Mouse (Mus musculus) limb, embryonic 11.5 days (tissue): ENCODE data around the gene B3galt4. TPM values are rescaled to one million over a fixed set of nuclear protein-coding genes. Genes with fewer than 3 reads are reported as not detected.
"Not testable (repeated sequence)": the region's sequence is repeated elsewhere in the genome, so short reads cannot be mapped to it uniquely, and the experiment has no call there.

Source experiments
- ATAC-seq: fragments of 200-750 bp; cut with Nextera tagmentation; 2 replicates; pipeline ENCODE4 v1.8.0; 2017; ENCODE audit warnings: low read depth; ENCODE audit not compliant: insufficient number of reproducible peaks, low FRiP score, low TSS enrichment
- DNase-seq: peaks from one replicate; pipeline ENCODE4 v3.0.0-alpha.2; 2015; ENCODE audit warnings: low spot score
- H3K27ac ChIP-seq: fragments of 300-500 bp; sonication (generic); replicated peaks from 2 replicates; pipeline ENCODE4 v1.5.1; 2014; ENCODE audit warnings: low read depth, mild to moderate bottlenecking, low read length
- H3K27me3 ChIP-seq: fragments of 300-500 bp; sonication (generic); 2 replicates; pipeline ENCODE4 v1.6.1; 2014; ENCODE audit warnings: mild to moderate bottlenecking, low read length, mixed read lengths; ENCODE audit not compliant: control insufficient read depth, insufficient read depth
- H3K36me3 ChIP-seq: fragments of 300-500 bp; sonication (generic); 2 replicates; pipeline ENCODE4 v1.6.1; 2014; ENCODE audit warnings: mild to moderate bottlenecking, low read length, moderate library complexity, mixed read lengths; ENCODE audit not compliant: control insufficient read depth, insufficient read depth
- H3K4me1 ChIP-seq: fragments of 300-500 bp; sonication (generic); 2 replicates; pipeline ENCODE4 v1.6.1; 2014; ENCODE audit warnings: low read length, mixed read lengths; ENCODE audit not compliant: control insufficient read depth, insufficient read depth
- H3K4me2 ChIP-seq: fragments of 300-500 bp; sonication (generic); 2 replicates; pipeline ENCODE4 v1.6.1; 2014; ENCODE audit warnings: low read depth, mild to moderate bottlenecking, moderate library complexity; ENCODE audit not compliant: severe bottlenecking
- H3K4me3 ChIP-seq: fragments of 300-500 bp; sonication (generic); 2 replicates; pipeline ENCODE4 v1.5.1; 2014; ENCODE audit warnings: low read depth, low read length
- H3K9ac ChIP-seq: fragments of 300-500 bp; sonication (generic); 2 replicates; pipeline ENCODE4 v1.6.1; 2014; ENCODE audit warnings: mild to moderate bottlenecking, low read length
- H3K9me3 ChIP-seq: fragments of 300-500 bp; sonication (generic); 2 replicates; pipeline ENCODE4 v1.6.1; 2016; ENCODE audit warnings: low read length; ENCODE audit not compliant: control insufficient read depth
- WGBS: fragments of 180-500 bp; shearing (Covaris S2); extraction: QIAGEN DNeasy Blood & Tissue Kit; methylation state at CpG from one replicate; pipeline ENCODE4 v1.1.7; 2014; 5-methylcytosine and 5-hydroxymethylcytosine counted together
- polyA plus RNA-seq: library from polyadenylated mRNA; unstranded; fragments of >200 nt; fragmentation: Nextera tagmentation; extraction: Ambion mirVana; gene quantifications from 2 replicates; pipeline ENCODE4 v1.2.1, GENCODE M21; 2014

Gene B3galt4
- polyA plus RNA-seq, 1 experiment from 2014 or later, result 2.6 TPM

DNA sequence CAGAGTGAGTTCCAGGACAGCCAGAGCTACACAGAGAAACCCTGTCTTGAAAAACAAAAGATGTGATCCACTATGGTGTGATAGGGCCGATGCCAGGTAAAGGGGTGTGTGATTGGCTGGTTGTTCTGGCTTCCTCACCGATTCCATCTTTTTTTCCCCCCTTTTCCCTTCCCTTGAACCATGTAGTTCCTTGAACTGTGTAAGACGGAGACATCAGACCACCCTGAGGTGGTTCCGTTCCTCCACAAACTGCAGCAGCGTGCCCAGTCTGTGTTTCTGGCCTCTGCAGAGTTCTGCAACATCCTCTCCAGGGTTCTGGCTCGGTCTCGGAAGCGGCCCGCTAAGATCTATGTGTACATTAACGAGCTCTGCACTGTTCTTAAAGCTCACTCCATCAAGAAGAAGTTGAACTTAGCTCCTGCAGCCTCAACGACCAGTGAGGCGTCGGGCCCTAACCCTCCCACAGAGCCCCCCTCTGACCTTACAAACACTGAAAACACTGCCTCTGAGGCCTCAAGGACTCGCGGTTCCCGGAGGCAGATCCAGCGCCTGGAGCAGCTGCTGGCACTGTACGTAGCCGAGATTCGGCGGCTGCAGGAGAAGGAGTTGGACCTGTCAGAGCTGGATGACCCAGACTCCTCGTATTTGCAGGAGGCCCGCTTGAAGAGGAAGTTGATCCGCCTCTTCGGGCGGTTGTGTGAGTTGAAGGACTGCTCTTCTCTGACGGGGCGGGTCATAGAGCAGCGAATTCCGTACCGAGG is 40.1 kb downstream of the B3galt4 start:
- peaks cover 29% of the 10 kb centered on the region for H3K36me3 ChIP-seq
- WGBS, result 92% methylated on average over 31 of the region's 31 CpGs
- DNase-seq (no peak), ATAC-seq (no peak)
- H3K4me3 ChIP-seq, result no peak overlapping the region
- H3K9ac ChIP-seq, result no peak overlapping the region
- no peaks in the 10 kb centered on the region for H3K27me3 ChIP-seq
- H3K4me2 ChIP-seq, result no peak overlapping the region
- peaks cover 11% of the 10 kb centered on the region for H3K4me1 ChIP-seq
- no peak overlapping the region for H3K27ac ChIP-seq
- H3K9me3 ChIP-seq, result no peaks in the 10 kb centered on the region

DNA sequence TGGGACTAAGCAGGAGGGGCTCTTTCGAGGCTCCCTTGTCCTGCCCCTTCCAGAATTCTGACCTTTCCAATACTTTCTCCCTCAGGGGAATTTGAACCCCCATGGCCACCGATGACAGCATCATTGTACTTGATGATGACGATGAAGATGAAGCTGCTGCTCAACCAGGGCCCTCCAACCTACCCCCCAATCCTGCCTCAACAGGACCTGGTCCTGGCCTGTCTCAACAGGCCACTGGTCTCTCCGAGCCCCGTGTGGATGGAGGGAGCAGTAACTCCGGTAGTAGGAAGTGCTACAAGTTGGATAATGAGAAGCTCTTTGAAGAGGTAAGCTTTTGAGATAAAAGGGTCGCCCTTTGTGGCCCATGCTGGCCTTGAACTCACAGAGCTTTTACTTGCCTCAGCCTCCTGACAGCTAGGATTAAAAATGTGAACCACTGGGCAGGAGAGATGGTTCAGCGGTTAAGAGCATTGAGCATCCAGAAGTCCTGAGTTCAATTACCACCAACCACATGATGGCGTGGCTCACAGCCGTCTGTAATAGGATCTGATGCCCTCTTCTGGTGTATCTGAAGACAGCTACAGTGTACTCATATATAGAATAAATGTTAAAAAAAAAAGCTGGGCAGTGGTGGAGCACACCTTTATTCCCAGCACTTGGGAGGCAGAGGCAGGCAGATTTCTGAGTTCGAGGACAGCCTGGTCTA is 40.8 kb downstream of the B3galt4 start:
- ATAC-seq (no peak), DNase-seq (no peak)
- H3K4me2 ChIP-seq, result peak overlapping the region; percentile 97
- no peaks in the 10 kb centered on the region for H3K9me3 ChIP-seq
- peak overlapping the region; percentile 89; the same call in 1 of the 2 replicates for H3K9ac ChIP-seq
- H3K27ac ChIP-seq, result no peak overlapping the region
- H3K27me3 ChIP-seq, result no peaks in the 10 kb centered on the region
- peak overlapping the region; percentile 88 for H3K4me3 ChIP-seq
- WGBS, result 49% methylated on average over 11 of the region's 11 CpGs
- H3K4me1 ChIP-seq, result peaks cover 11% of the 10 kb centered on the region
- peaks cover 29% of the 10 kb centered on the region for H3K36me3 ChIP-seq

DNA sequence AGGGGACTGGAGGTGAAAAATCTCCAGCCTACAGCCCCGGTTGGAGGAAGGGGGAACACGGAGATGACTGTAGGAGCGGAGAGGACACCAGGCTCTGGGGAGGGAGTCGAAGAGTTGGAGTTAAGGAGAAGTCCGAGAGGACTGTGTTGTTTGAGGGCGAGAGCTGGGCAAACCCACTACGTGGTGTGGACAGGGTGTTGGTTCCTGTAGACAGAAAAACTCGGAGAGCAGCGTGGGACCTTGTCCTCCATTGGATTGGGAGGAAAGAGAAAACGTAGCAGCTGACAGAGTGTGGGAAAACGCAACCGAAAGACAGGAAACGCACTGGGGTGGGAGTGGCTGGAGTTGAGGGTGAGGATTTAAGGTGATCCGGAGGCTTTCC is 41.4 kb downstream of the B3galt4 start:
- Histone ChIP-seq H3K9ac (peak overlapping the region; percentile 89), H3K36me3 (peaks cover 29% of the 10 kb centered on the region), H3K4me1 (peaks cover 8% of the 10 kb centered on the region), H3K9me3 (no peaks in the 10 kb centered on the region), H3K27me3 (no peaks in the 10 kb centered on the region), H3K4me2 (peak overlapping the region; percentile 97), H3K27ac (0 out of 2 replicates have a peak overlapping the region, but pooled peaks have one; percentile 73), H3K4me3 (peak overlapping the region; percentile 88)
- ATAC-seq (no peak), DNase-seq (no peak)
- WGBS, result under 1% methylated on average over 14 of the region's 14 CpGs

DNA sequence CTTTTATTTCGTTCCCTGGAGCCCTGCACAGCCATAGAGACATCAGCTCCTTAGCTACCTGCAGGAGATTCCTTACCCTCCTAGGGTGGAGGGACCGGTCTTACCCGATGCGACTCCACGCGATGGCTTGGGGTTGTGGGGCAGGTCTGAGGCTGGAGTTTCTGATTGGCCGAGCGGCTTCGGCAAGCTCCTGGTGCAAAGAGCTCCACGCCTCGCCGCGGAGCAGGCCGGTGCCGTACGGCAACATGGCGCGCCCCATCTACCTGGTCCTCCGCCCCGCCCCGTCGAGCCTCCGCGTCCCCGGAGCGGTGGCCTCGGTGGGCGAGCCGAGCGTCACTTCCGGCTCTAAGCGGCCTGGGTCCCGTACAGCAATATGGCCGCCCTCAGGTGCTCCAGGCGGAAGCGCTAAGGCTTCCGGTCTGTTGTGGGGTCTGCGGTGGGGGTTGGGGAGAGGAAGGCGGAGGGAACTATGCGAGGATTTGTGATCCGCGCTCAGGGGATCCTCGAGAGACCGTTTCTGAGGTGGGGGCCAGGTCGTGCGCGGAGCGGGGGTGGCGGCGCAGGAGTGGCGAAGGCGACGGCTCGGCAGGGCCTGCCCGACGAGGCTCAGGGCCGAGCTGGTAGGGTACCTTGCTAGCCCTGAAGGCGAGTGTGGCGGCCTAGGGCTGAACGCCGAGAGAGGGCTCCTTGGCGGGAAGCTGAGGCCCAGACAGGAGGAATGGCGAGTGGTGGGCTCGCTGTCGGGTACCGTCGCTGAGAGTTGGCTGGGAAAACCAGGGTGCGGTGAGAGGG is 42.0 kb downstream of the B3galt4 start, which contains the start of gene Daxx:
Gene Daxx (plus strand): TSS at position 338 of the 792 bp plus-strand sequence.
- peak within 1 kb of the TSS; percentile 88 for H3K4me3 ChIP-seq
- H3K36me3 ChIP-seq, result peaks cover 28% of the 10 kb centered on the region
- H3K27ac ChIP-seq, result peak within 1 kb of the TSS; percentile 75
- no peaks in the 10 kb centered on the region for H3K27me3 ChIP-seq
- ATAC-seq (peak; percentile 95), DNase-seq (peak; percentile 98)
- H3K4me1 ChIP-seq, result peaks cover 8% of the 10 kb centered on the region
- peak within 1 kb of the TSS; percentile 97 for H3K4me2 ChIP-seq
- H3K9ac ChIP-seq, result peak within 1 kb of the TSS; percentile 89
- no peaks in the 10 kb centered on the region for H3K9me3 ChIP-seq
- WGBS, result under 1% methylated on average over 68 of the region's 68 CpGs

DNA sequence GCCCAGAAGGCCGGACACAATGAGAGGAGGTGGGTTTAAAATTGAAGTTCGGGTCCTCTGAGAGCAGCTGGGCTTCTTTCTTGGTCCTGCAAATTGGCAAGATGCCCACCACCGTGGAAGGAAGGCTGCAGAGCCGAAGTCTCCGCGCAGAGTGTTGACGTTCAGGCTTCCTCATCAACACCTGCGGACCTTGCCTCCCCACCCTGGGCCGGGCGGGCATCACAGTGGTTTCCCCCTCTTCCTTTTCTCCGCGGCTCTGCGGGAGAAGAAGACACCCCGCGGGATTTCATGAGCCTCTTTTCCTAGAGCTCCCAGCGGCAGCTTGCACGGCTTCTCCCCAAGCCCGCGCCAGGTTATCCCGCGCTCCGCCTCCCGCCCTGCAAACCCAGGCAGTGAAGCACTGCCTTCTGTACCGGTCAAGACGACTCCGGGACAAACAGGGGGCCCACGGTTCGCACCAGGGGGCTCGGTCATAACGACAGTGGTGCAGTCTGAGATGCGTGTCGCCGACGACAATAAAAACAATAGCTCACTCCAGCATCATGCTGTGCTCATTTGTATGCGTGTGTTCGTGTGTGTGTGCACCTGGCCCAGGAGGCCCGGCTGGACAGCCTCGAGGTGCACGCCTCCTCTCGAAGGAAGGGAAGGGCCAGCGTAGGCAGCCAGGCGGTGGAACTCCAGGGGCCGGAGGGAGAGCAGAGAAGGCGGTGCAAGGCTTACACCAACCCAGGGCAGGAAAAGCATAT is 42.8 kb downstream of the B3galt4 start:
- peak overlapping the region; percentile 76 for H3K9ac ChIP-seq
- DNase-seq (no peak), ATAC-seq (peak; percentile 60)
- WGBS, result under 1% methylated on average over 43 of the region's 44 CpGs
- H3K4me2 ChIP-seq, result peak overlapping the region; percentile 97
- H3K9me3 ChIP-seq, result no peaks in the 10 kb centered on the region
- H3K27me3 ChIP-seq, result no peaks in the 10 kb centered on the region
- H3K4me3 ChIP-seq, result peak overlapping the region; percentile 88
- peak overlapping the region; percentile 75 for H3K27ac ChIP-seq
- H3K4me1 ChIP-seq, result peaks cover 8% of the 10 kb centered on the region
- peaks cover 20% of the 10 kb centered on the region for H3K36me3 ChIP-seq

DNA sequence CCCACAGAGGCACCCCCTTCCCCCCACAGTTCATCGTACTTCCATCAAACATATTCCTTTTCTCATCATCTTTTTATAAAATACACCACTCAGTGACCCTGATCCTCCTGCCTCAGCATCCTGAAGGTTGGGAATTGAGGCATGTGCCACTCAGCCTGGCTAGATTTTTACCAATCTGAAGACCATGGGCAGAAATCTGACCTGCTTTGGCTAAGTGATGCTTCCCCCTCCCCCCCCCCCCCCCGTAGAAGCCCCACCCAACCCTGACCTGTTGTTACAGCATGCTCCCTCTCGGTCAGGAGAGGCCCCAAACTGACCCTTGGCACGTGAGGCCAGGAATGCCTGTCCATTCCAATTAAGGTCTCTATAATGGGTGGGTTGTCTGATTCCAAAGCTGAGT is 46.5 kb downstream of the B3galt4 start, which contains the start of gene Platr17:
Gene Platr17 (plus strand): TSS at position 301 of the 400 bp plus-strand sequence.
- not testable (repeated sequence) for H3K36me3 ChIP-seq, H3K4me1 ChIP-seq, H3K27me3 ChIP-seq, H3K9me3 ChIP-seq, H3K27ac ChIP-seq, ATAC-seq, DNase-seq, H3K4me2 ChIP-seq, H3K4me3 ChIP-seq, H3K9ac ChIP-seq
- WGBS, result 28% methylated on average over 4 of the region's 4 CpGs

DNA sequence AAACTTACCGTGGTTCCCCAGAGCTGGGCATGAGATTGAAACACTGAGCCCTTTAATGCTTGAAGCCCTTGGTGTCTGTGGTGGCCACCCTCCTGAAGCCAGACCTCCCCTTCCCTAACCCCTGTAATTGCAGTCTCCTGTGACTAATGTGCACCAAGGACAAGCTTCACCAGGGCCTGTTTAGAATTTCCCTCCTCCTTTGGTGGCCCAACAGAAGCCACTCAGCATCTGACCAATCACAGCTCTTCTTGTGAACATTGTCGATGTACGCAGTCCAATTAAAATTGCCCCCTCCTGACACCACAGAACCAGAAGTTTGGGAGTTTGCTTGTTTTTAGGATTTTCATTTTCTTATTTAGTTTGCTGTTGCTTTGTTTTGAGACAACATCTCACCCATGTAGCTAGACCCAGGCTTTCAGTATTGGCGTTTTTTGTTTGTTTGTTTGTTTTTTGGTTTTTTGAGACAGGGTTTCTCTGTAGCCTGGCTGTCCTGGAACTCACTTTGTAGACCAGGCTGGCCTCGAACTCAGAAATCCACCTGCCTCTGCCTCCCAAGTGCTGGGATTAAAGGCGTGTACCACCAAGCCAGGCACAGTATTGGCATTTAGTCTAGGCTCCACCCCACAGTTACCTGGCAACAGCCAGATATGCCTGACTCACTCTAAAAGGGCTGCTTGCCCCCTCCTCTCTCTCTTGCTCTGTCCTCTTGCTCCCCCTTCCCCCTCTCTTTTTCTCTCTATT is 47.2 kb downstream of the B3galt4 start:
- not testable (repeated sequence) for H3K9me3 ChIP-seq, H3K36me3 ChIP-seq, ATAC-seq, H3K27me3 ChIP-seq, DNase-seq, H3K4me3 ChIP-seq, H3K4me1 ChIP-seq, H3K9ac ChIP-seq, H3K27ac ChIP-seq, H3K4me2 ChIP-seq
- WGBS, result 74% methylated on average over 6 of the region's 6 CpGs
